Mouse (Mus musculus) lung, postnatal 0 days (tissue): ENCODE measurements at regions not wholly inside any gene's neighbourhood (a gene's known extent, or its start where the extent isn't known, plus 50 kb on each side); places are given as distances from the start of the nearest gene placed in this dataset.

ENCODE experiments used
- CTCF ChIP-seq: IDR thresholded peaks from 2 replicates; pipeline ENCODE4 v1.5.1; 2016; ENCODE audit warnings: antibody characterized with exemption, mild to moderate bottlenecking
- EP300 ChIP-seq: IDR thresholded peaks from 2 replicates; pipeline ENCODE4 v1.6.1; 2016; ENCODE audit warnings: antibody characterized with exemption, mild to moderate bottlenecking, control low read depth

DNA sequence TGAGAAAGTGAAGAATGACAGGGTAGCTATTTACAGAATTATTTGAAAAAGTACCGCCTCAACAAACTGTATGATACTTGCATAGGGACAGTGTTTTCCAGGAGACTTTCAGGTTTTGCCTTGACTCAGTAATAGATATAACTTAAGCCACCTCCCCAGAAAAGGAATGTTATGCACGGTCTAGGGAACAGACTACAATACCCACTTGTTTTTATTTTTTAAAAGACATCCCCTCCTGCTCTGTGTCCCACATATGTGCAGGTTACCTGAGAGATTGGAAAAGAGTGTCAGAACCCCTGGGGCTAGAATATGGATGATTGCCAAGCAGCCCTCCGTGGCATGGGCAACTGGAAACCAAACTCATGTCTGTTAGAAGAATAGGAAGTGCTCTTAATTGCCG is 137.2 kb upstream of the Hmgn3 start:
- TF ChIP-seq EP300 = no peak
- no peak for TF ChIP-seq CTCF
